Mouse (Mus musculus) myocyte (in vitro differentiated cells): ENCODE results near the gene Vtcn1. TPM values are rescaled to one million over a fixed set of nuclear protein-coding genes. Genes with fewer than 3 reads are reported as not detected.

Experiments
- H3K27me3 ChIP-seq: one replicate; pipeline ENCODE4 v1.6.1; 2011; ENCODE audit not compliant: control insufficient read depth, insufficient read depth, insufficient read length
- H3K36me3 ChIP-seq: one replicate; pipeline ENCODE4 v1.6.1; 2011; ENCODE audit not compliant: control insufficient read depth, insufficient read depth
- H3K4me2 ChIP-seq: one replicate; pipeline ENCODE4 v1.6.1; 2011; ENCODE audit warnings: low read depth, control low read depth
- H3K4me3 ChIP-seq: one replicate; pipeline ENCODE4 v1.5.1; 2011; ENCODE audit warnings: mild to moderate bottlenecking, control low read depth, moderate library complexity
- H3K79me2 ChIP-seq: one replicate; pipeline ENCODE4 v1.6.1; 2011; ENCODE audit not compliant: control insufficient read depth, insufficient read depth
- H3ac ChIP-seq: one replicate; pipeline ENCODE4 v1.6.1; 2011; ENCODE audit not compliant: control insufficient read depth, insufficient read length
- CEBPB ChIP-seq: IDR thresholded peaks from 2 replicates; pipeline ENCODE4 v1.6.1; 2011; ENCODE audit warnings: mild to moderate bottlenecking, moderate library complexity; ENCODE audit not compliant: poor library complexity, insufficient read depth, severe bottlenecking
- E2F4 ChIP-seq: IDR thresholded peaks from one replicate; pipeline ENCODE4 v1.6.1; 2011; ENCODE audit warnings: mild to moderate bottlenecking, control low read depth, moderate library complexity; ENCODE audit not compliant: insufficient read depth
- MAX ChIP-seq: IDR thresholded peaks from one replicate; pipeline ENCODE4 v1.6.1; 2011; ENCODE audit warnings: low read depth, mild to moderate bottlenecking, control low read depth
- MYOD1 ChIP-seq, 3 experiments: IDR thresholded peaks; one replicate each; pipeline ENCODE4 v1.6.1; 2011; ENCODE audit warnings: control low read depth in 2 of 3, low read depth in 2 of 3, mild to moderate bottlenecking in 2 of 3, moderate library complexity in 1 of 3; ENCODE audit not compliant: insufficient read length in 2 of 3, control insufficient read depth in 1 of 3
- MYOG ChIP-seq, 3 experiments: IDR thresholded peaks; one replicate each; pipeline ENCODE4 v1.6.1; 2011; ENCODE audit warnings: control low read depth in 2 of 3, low read depth in 2 of 3, mild to moderate bottlenecking in 2 of 3; ENCODE audit not compliant: insufficient read length in 2 of 3, control insufficient read depth in 1 of 3, insufficient read depth in 1 of 3
- POLR2A ChIP-seq: IDR thresholded peaks from one replicate; pipeline ENCODE4 v1.6.1; 2011; ENCODE audit warnings: low read depth, mild to moderate bottlenecking, control low read depth, moderate library complexity; ENCODE audit not compliant: insufficient read length
- POLR2AphosphoS2 ChIP-seq: IDR thresholded peaks from one replicate; pipeline ENCODE4 v1.6.1; 2011; ENCODE audit warnings: low read depth, control low read depth; ENCODE audit not compliant: insufficient read length
- REST ChIP-seq: IDR thresholded peaks from one replicate; pipeline ENCODE4 v1.6.1; 2011; ENCODE audit warnings: mild to moderate bottlenecking, control low read depth, moderate library complexity; ENCODE audit not compliant: insufficient read depth, insufficient read length
- SRF ChIP-seq: IDR thresholded peaks from one replicate; pipeline ENCODE4 v1.6.1; 2011; ENCODE audit warnings: low read depth; ENCODE audit not compliant: control insufficient read depth, insufficient read length
- TCF12 ChIP-seq: IDR thresholded peaks from one replicate; pipeline ENCODE4 v1.6.1; 2011; ENCODE audit warnings: mild to moderate bottlenecking, control low read depth; ENCODE audit not compliant: poor library complexity, insufficient read depth, severe bottlenecking
- TCF3 ChIP-seq: IDR thresholded peaks from one replicate; pipeline ENCODE4 v1.6.1; 2011; ENCODE audit warnings: low read depth, control low read depth; ENCODE audit not compliant: insufficient read length
- USF1 ChIP-seq: IDR thresholded peaks from one replicate; pipeline ENCODE4 v1.6.1; 2011; ENCODE audit warnings: low read depth, mild to moderate bottlenecking, control low read depth, moderate library complexity
- polyA plus RNA-seq: library from polyadenylated mRNA; unstranded; fragments of >200 nt; fragmentation: generic; extraction: Trizol; gene quantifications from one replicate; pipeline ENCODE4 v1.2.1, GENCODE M21; 2012; ENCODE audit warnings: missing spikeins

Gene Vtcn1
- polyA plus RNA-seq, 1 experiment: 0.11 TPM

GRCm38 (mm10) chr3:100931332-100932076, 106.2 kb downstream of the Vtcn1 start:
- TF ChIP-seq USF1: no peak
- TF ChIP-seq MYOG (IDR thresholded peaks at IDR 0.05; ENCODE audit: control insufficient read depth in 1 of 3, insufficient read depth in 1 of 3, insufficient read length in 2 of 3, low read depth in 2 of 3): no peak
- TF ChIP-seq POLR2A: no peak
- TF ChIP-seq E2F4: no peak
- Histone ChIP-seq H3K79me2 (no peaks in the 10 kb centered on the region), H3K4me2 (no peak overlapping the region), H3K36me3 (no peaks in the 10 kb centered on the region), H3K4me3 (no peak overlapping the region), H3ac (no peak overlapping the region), H3K27me3 (no peaks in the 10 kb centered on the region)

- Histone ChIP-seq H3K4me2 (no peak overlapping the region), H3K27me3 (no peaks in the 10 kb centered on the region), H3K36me3 (no peaks in the 10 kb centered on the region), H3ac (no peak overlapping the region), H3K4me3 (no peak overlapping the region), H3K79me2 (no peaks in the 10 kb centered on the region)
- TF ChIP-seq POLR2A (no peak), MYOG (IDR thresholded peaks at IDR 0.05; ENCODE audit: control insufficient read depth in 1 of 3, insufficient read depth in 1 of 3, insufficient read length in 2 of 3, low read depth in 2 of 3) (no peak)
These were observed 107.1 kb downstream of the Vtcn1 start for GRCm38 (mm10) chr3:100932077-100932944.

GRCm38 (mm10) chr3:100935521-100935920, 110.3 kb downstream of the Vtcn1 start:
- Histone ChIP-seq H3K27me3 (no peaks in the 10 kb centered on the region), H3K79me2 (no peaks in the 10 kb centered on the region), H3K4me2 (no peak overlapping the region), H3ac (no peak overlapping the region), H3K36me3 (peaks cover 7% of the 10 kb centered on the region), H3K4me3 (no peak overlapping the region)
- no peak for TF ChIP-seq POLR2AphosphoS2
- no peak for TF ChIP-seq TCF12
- TF ChIP-seq TCF3: no peak
- TF ChIP-seq SRF: no peak
- no peak for TF ChIP-seq USF1
- TF ChIP-seq MYOD1 (IDR thresholded peaks at IDR 0.05; ENCODE audit: control insufficient read depth in 1 of 3, insufficient read length in 2 of 3, low read depth in 2 of 3): no peak
- TF ChIP-seq E2F4: no peak
- no peak for TF ChIP-seq MAX
- TF ChIP-seq REST: no peak
- TF ChIP-seq MYOG (IDR thresholded peaks at IDR 0.05; ENCODE audit: control insufficient read depth in 1 of 3, insufficient read depth in 1 of 3, insufficient read length in 2 of 3, low read depth in 2 of 3): no peak
- TF ChIP-seq CEBPB: no peak
- TF ChIP-seq POLR2A: no peak

GRCm38 (mm10) chr3:100936201-100936600, 110.9 kb downstream of the Vtcn1 start:
- H3K36me3 ChIP-seq: peaks cover 7% of the 10 kb centered on the region

GRCm38 (mm10) chr3:100938211-100938610, 113.0 kb downstream of the Vtcn1 start:
- no peaks in the 10 kb centered on the region for H3K79me2 ChIP-seq
- no peak overlapping the region for H3ac ChIP-seq
- no peak overlapping the region for H3K4me2 ChIP-seq
- H3K27me3 ChIP-seq: no peaks in the 10 kb centered on the region
- no peak for TF ChIP-seq MYOG (IDR thresholded peaks at IDR 0.05; ENCODE audit: control insufficient read depth in 1 of 3, insufficient read depth in 1 of 3, insufficient read length in 2 of 3, low read depth in 2 of 3)
- no peak for TF ChIP-seq TCF3
- no peak for TF ChIP-seq TCF12
- TF ChIP-seq POLR2A: no peak
- no peak for TF ChIP-seq POLR2AphosphoS2
- TF ChIP-seq REST: no peak
- no peak for TF ChIP-seq SRF
- no peak for TF ChIP-seq USF1
- no peak for TF ChIP-seq MAX
- no peak overlapping the region for H3K4me3 ChIP-seq
- H3K36me3 ChIP-seq: peaks cover 7% of the 10 kb centered on the region

More at GRCm38 (mm10) chr3:100936201-100936600, 110.9 kb downstream of the Vtcn1 start:
- Histone ChIP-seq H3K79me2 (no peaks in the 10 kb centered on the region), H3K27me3 (no peaks in the 10 kb centered on the region), H3K4me3 (no peak overlapping the region), H3K4me2 (no peak overlapping the region), H3ac (no peak overlapping the region)
- TF ChIP-seq USF1 (no peak), SRF (no peak), REST (no peak), TCF12 (no peak), TCF3 (no peak), MYOD1 (IDR thresholded peaks at IDR 0.05; ENCODE audit: control insufficient read depth in 1 of 3, insufficient read length in 2 of 3, low read depth in 2 of 3) (no peak), POLR2AphosphoS2 (no peak), MAX (no peak), E2F4 (no peak), MYOG (IDR thresholded peaks at IDR 0.05; ENCODE audit: control insufficient read depth in 1 of 3, insufficient read depth in 1 of 3, insufficient read length in 2 of 3, low read depth in 2 of 3) (no peak)
